ENCODE assay signal across 22 mouse cellular contexts in genomic region chr14:106489074-106489473, GRCm38 (mm10).
DNase-seq lines count a peak whose midpoint lies in the region; ATAC-seq and TF ChIP-seq lines count a peak whose summit lies in the region.
"Had no signal": no experiment of that assay in that cellular context is flagged by ENCODE, and none has a peak within 500 bp of the region (broad histone marks: within the 10 kb centered on the region; RNA-seq: fewer than 3 reads in every experiment).

No protein-coding gene starts in this region.

- no peak for DNase-seq in midbrain, embryonic 11.5 days (ENCODE audit: low spot score, missing footprints)
- no peak for DNase-seq in testis, postnatal 10 days (ENCODE audit: low spot score)
- peak; percentile 0 for DNase-seq in naive thymus-derived CD4-positive, alpha-beta T cell, adult 2 months (ENCODE audit: low read depth)
- no peak for DNase-seq in adrenal gland, postnatal 10 days
- DNase-seq: adrenal gland, adult 2 months; adrenal gland, adult 8-10 months; adrenal gland, postnatal 14 days; adrenal gland, postnatal 25 days; adrenal gland, postnatal 36 days; B cell, adult 2 months; cerebellum, adult 11 months; cerebellum, adult 11-12 months; cerebellum, adult 18-20 months had no signal

- no peak overlapping the region for H3K4me3 ChIP-seq in midbrain, embryonic 13.5 days (replicated peaks)
- H3K4me3 ChIP-seq in midbrain, embryonic 11.5 days (ENCODE audit: low read depth, low read length): no peak overlapping the region
- no peak overlapping the region for H3K4me3 ChIP-seq in midbrain, embryonic 15.5 days
- H3K4me3 ChIP-seq in midbrain, embryonic 16.5 days (ENCODE audit: low read depth, low read length): no peak overlapping the region
- H3K4me3 ChIP-seq in testis, adult 2 months (ENCODE audit: control insufficient read depth, low read depth, low read length): peak overlapping the region; percentile 59

- WGBS in midbrain, embryonic 13.5 days: 86% methylated on average over 7 of the region's 7 CpGs
- WGBS in midbrain, embryonic 11.5 days: 86% methylated on average over 7 of the region's 7 CpGs
- 90% methylated on average over 7 of the region's 7 CpGs for WGBS in midbrain, embryonic 15.5 days
- 88% methylated on average over 7 of the region's 7 CpGs for WGBS in midbrain, embryonic 16.5 days

- H3K27me3 ChIP-seq in midbrain, embryonic 13.5 days: no peaks in the 10 kb centered on the region
- no peaks in the 10 kb centered on the region for H3K27me3 ChIP-seq in midbrain, embryonic 11.5 days (ENCODE audit: control insufficient read depth, insufficient read depth, low read length)
- no peaks in the 10 kb centered on the region for H3K27me3 ChIP-seq in midbrain, embryonic 15.5 days (replicated peaks)
- H3K27me3 ChIP-seq in midbrain, embryonic 16.5 days (ENCODE audit: control insufficient read depth, insufficient read depth, low read depth, low read length): no peaks in the 10 kb centered on the region
- no peaks in the 10 kb centered on the region for H3K27me3 ChIP-seq in testis, adult 2 months (ENCODE audit: control insufficient read depth, insufficient read depth, low read length)
- H3K27me3 ChIP-seq: CH12.LX had no signal

- no peak overlapping the region for H3K4me2 ChIP-seq in midbrain, embryonic 13.5 days (replicated peaks)
- no peak overlapping the region for H3K4me2 ChIP-seq in midbrain, embryonic 11.5 days
- H3K4me2 ChIP-seq in midbrain, embryonic 15.5 days: no peak overlapping the region
- H3K4me2 ChIP-seq in midbrain, embryonic 16.5 days (ENCODE audit: low read length): no peak overlapping the region

- TF ChIP-seq POLR2A in testis, adult 2 months (IDR thresholded peaks at IDR 0.05; ENCODE audit: control insufficient read depth, low read depth, low read length): no peak

- H3K4me1 ChIP-seq in midbrain, embryonic 13.5 days (replicated peaks): no peaks in the 10 kb centered on the region
- no peaks in the 10 kb centered on the region for H3K4me1 ChIP-seq in midbrain, embryonic 11.5 days (ENCODE audit: control insufficient read depth, insufficient read depth, low read length)
- no peaks in the 10 kb centered on the region for H3K4me1 ChIP-seq in midbrain, embryonic 15.5 days
- no peaks in the 10 kb centered on the region for H3K4me1 ChIP-seq in midbrain, embryonic 16.5 days (ENCODE audit: control insufficient read depth, insufficient read depth, low read length)
- H3K4me1 ChIP-seq in testis, adult 2 months (ENCODE audit: control insufficient read depth, insufficient read depth, low read length): no peaks in the 10 kb centered on the region

- TF ChIP-seq CTCF in testis, adult 2 months (IDR thresholded peaks at IDR 0.05; ENCODE audit: control insufficient read depth, insufficient read depth, insufficient replicate concordance, low read depth, low read length): no peak

- H3K27ac ChIP-seq in midbrain, embryonic 13.5 days: no peak overlapping the region
- no peak overlapping the region for H3K27ac ChIP-seq in midbrain, embryonic 11.5 days (ENCODE audit: low read depth, low read length)
- no peak overlapping the region for H3K27ac ChIP-seq in midbrain, embryonic 15.5 days
- H3K27ac ChIP-seq in midbrain, embryonic 16.5 days (ENCODE audit: low read length): no peak overlapping the region
- H3K27ac ChIP-seq in testis, adult 2 months (ENCODE audit: control insufficient read depth, insufficient read depth, low read depth, low read length): no peak overlapping the region

- H3K9me3 ChIP-seq in midbrain, embryonic 13.5 days: no peaks in the 10 kb centered on the region
- H3K9me3 ChIP-seq in midbrain, embryonic 11.5 days (ENCODE audit: control insufficient read depth, low read length): no peaks in the 10 kb centered on the region
- H3K9me3 ChIP-seq in midbrain, embryonic 15.5 days: no peaks in the 10 kb centered on the region; the same call in 1 of the 2 replicates
- no peaks in the 10 kb centered on the region for H3K9me3 ChIP-seq in midbrain, embryonic 16.5 days (replicated peaks; ENCODE audit: control insufficient read depth, low read length, poor library complexity, severe bottlenecking)

- ATAC-seq in midbrain, embryonic 13.5 days: 0 out of 2 replicates have a peak, but pooled peaks have one; percentile 60
- no peak for ATAC-seq in midbrain, embryonic 11.5 days (ENCODE audit: low FRiP score)
- ATAC-seq in midbrain, embryonic 15.5 days (replicated peaks): 0 out of 2 replicates have a peak, but pooled peaks have one; percentile 54
- ATAC-seq in midbrain, embryonic 16.5 days: no peak
- ATAC-seq: activated CD4-positive, CD25-positive, alpha-beta regulatory T cell, adult 4 months; CD4-positive, CD25-positive, alpha-beta regulatory T cell, adult 4 months; Patski had no signal

- H3K9ac ChIP-seq in midbrain, embryonic 13.5 days (replicated peaks): no peak overlapping the region
- no peak overlapping the region for H3K9ac ChIP-seq in midbrain, embryonic 11.5 days (ENCODE audit: low read length)
- H3K9ac ChIP-seq in midbrain, embryonic 15.5 days: no peak overlapping the region
- no peak overlapping the region for H3K9ac ChIP-seq in midbrain, embryonic 16.5 days (ENCODE audit: low read depth, low read length)

- H3K36me3 ChIP-seq in midbrain, embryonic 13.5 days: no peaks in the 10 kb centered on the region
- H3K36me3 ChIP-seq in midbrain, embryonic 11.5 days (ENCODE audit: control insufficient read depth, insufficient read depth, low read length): no peaks in the 10 kb centered on the region
- H3K36me3 ChIP-seq in midbrain, embryonic 15.5 days (replicated peaks): no peaks in the 10 kb centered on the region
- H3K36me3 ChIP-seq in midbrain, embryonic 16.5 days (ENCODE audit: control insufficient read depth, insufficient read depth, low read length): no peaks in the 10 kb centered on the region
- H3K36me3 ChIP-seq in testis, adult 2 months (ENCODE audit: control insufficient read depth, insufficient read depth, low read length): no peaks in the 10 kb centered on the region
- H3K36me3 ChIP-seq: G1E had no signal

Comparison
In these comparisons a context has a peak if more than half of its experiments do, and no peak if none do; other contexts are left out.
1. ATAC-seq: peak in midbrain, embryonic 13.5 days (single experiment) and midbrain, embryonic 15.5 days (single experiment); none in midbrain, embryonic 11.5 days (single experiment) and midbrain, embryonic 16.5 days (single experiment).